Mouse (Mus musculus) brain, embryonic 14.5 days (tissue): ENCODE measurements around the gene Alk.

ENCODE experiments used
- CTCF ChIP-seq: fragments of 200-500 bp; IDR thresholded peaks from 2 replicates; pipeline ENCODE4 v1.5.1; 2012; ENCODE audit warnings: inconsistent platforms, mild to moderate bottlenecking, moderate library complexity, borderline replicate concordance; ENCODE audit not compliant: insufficient read depth, insufficient read length; ENCODE audit errors: extremely low read depth
- POLR2A ChIP-seq: fragments of 200-500 bp; IDR thresholded peaks from 2 replicates; pipeline ENCODE4 v1.6.1; 2012; ENCODE audit warnings: mild to moderate bottlenecking, inconsistent platforms, borderline replicate concordance; ENCODE audit not compliant: poor library complexity, insufficient read depth, insufficient read length, severe bottlenecking; ENCODE audit errors: extremely low read depth

- TF ChIP-seq CTCF (no peak), POLR2A (no peak)
These were observed 451.4 kb downstream of the Alk start for GRCm38 (mm10) chr17:72153038-72153437.
